Mouse (Mus musculus) kidney, adult 2 months (tissue): ENCODE data around the gene Vti1a.

ENCODE experiments used
- CTCF ChIP-seq: fragments of 200-500 bp; conservative IDR thresholded peaks from 2 replicates; pipeline ENCODE4 v1.5.1; 2011; ENCODE audit warnings: low read depth, mild to moderate bottlenecking, control low read depth, low read length, moderate library complexity, mixed read lengths; ENCODE audit not compliant: insufficient read depth, insufficient read length
- POLR2A ChIP-seq: fragments of 200-500 bp; IDR thresholded peaks from one replicate; pipeline ENCODE4 v1.6.1; 2011; ENCODE audit warnings: low read depth, low read length, control low read depth

- TF ChIP-seq POLR2A: no peak
- TF ChIP-seq CTCF: no peak
Observed at GRCm38 (mm10) chr19:55554703-55555102, 238.6 kb downstream of the Vti1a start.
